Mouse (Mus musculus): ENCODE measurements around the gene Rad50.

Rad50 gene

GRCm38 (mm10) chr11:53706934-53707717, at the start of gene Rad50:
Gene Rad50, minus strand, starts transcription at chr11:53707319.
- peak; percentile 77 for DNase-seq (ENCODE audit: low spot score)

- no peak for DNase-seq (ENCODE audit: low spot score)
These were observed 48.0 kb upstream of the Rad50 start for GRCm38 (mm10) chr11:53755011-53755595.

- no peak for DNase-seq (ENCODE audit: low spot score)
These were observed 42.7 kb upstream of the Rad50 start for GRCm38 (mm10) chr11:53749716-53750352.

DNA sequence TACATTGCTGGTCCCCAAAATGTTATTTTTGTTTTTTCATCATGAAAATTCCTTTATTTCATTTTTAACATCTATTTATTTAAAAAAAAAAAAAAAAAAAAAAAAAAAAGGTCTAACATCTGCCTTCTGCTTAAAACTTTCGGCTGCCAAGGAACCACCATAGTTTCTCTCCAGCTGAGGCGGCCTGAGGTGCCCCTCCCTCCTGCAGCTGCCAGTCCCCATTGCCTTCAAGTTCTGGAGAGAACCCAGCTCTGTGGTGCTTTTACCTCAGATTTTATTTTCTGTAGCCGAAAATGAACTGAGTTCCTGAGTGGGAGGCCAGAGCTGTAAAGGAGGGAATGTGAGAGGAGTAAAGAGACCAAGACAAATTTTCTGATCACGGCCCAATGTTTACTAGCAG, 42.2 kb upstream of the Rad50 start:
- DNase-seq (ENCODE audit: low spot score) = no peak

DNA sequence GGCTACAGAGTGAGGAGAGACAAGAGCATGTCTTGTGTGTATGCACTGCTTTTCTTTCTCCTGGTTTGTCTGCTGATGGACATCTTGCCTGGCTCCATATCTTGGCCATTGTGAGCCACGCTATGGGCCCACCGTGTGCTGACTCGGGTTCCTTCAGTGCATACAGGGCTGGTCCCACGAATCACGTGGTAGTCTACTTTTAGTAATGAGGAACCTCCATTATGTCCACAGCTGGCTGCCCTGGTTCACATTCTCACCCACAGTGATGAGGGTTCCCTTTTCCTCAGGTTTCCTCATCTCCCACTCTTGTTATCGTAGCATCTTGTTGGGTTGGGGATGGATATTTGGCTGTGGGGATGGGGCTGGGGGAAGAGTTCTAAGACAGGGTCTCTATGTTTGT, 41.5 kb upstream of the Rad50 start:
- no peak for DNase-seq (ENCODE audit: low spot score)

- no peak for DNase-seq (ENCODE audit: low spot score)
These were observed 40.9 kb upstream of the Rad50 start for GRCm38 (mm10) chr11:53747985-53748384.

- DNase-seq (ENCODE audit: low spot score) = no peak
These were observed 38.1 kb upstream of the Rad50 start for GRCm38 (mm10) chr11:53745260-53745659.

DNA sequence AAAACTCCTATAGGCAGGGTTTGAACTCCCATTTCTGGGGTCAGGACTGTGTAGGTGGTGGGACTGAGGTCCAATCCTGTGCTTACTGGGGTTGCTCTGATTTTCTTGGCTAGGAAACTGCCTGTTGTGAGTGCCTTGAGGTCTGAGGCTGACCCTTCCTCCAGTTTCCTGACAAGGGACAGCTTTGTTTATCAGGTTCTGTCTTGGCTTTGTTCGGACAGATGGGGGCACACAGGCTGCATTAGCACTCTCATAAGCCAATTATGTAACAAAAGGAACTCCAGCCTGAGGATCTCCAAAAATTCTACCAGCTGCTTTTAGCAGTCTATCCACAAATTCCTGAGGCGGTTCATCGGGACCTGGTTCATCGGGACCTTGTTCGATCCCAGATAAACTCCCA, 35.2 kb upstream of the Rad50 start:
- no peak for DNase-seq (ENCODE audit: low spot score)

GRCm38 (mm10) chr11:53737573-53737946, 30.4 kb upstream of the Rad50 start:
- peak; percentile 48 for DNase-seq (ENCODE audit: low spot score)

- peak; percentile 26 for DNase-seq (ENCODE audit: low spot score)
These were observed 29.9 kb upstream of the Rad50 start for GRCm38 (mm10) chr11:53736771-53737572.

DNA sequence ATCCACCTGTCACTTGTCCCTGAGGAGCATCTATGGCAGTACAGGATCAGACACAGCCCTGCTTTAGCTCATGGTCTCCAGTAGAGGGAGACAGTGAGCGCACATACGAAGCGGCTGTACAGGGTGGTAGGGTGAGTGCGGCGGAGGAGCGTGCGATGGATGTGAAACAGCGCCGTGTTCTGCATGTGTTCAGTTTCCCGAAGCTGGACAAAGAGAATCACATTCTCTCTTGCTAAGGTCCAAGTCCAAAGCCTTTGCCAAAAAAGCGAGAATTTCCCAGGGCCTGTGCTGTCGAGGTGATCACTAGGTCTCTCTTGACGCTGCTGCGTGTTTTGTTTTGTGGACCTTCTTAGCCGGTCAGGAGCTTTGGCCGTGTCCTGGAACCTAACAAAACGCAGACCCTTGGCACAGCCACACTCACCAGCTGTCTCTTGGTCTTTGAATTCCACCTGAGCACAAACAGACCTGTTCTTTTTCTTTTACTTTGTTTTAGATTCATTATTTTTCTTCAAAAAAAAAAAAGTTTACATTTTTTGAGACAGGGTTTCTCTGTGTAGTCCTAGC, 28.6 kb upstream of the Rad50 start:
- peak; percentile 37 for DNase-seq (ENCODE audit: low spot score)

DNA sequence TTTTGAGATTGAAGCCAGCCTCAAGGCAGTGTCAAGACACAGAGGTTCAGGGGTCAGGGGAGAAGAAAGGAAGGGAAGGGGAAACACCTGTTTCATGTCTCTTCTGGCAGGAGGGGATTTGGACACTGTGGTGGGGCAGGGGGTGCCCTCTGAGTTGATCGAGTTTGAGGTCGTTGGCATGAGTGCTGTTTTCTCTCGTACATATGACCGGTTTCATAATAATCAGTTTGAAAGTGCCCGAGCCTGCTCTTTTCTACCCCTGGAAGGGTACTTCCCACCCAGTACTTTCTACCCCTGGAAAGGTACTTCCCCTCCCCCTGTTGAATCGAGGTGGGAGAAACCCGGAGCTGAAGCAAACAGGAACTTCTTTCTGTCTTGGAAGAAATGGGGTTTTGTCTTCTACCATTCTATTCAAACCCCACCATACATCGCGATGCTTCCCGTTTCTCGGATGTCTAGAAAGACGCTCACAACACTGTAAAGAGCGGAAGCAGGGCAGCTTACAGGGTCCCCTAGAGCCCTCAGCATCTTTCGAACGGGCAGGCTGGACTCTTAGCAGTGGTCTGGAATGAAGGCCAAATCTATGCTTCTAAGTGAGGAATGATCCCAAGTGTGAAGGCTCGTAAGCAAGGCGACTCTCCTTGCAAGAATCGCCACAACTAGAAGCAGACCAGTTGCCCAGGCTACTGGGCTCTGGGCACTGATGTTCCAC, 28.0 kb upstream of the Rad50 start:
- DNase-seq (ENCODE audit: low spot score) = no peak

DNA sequence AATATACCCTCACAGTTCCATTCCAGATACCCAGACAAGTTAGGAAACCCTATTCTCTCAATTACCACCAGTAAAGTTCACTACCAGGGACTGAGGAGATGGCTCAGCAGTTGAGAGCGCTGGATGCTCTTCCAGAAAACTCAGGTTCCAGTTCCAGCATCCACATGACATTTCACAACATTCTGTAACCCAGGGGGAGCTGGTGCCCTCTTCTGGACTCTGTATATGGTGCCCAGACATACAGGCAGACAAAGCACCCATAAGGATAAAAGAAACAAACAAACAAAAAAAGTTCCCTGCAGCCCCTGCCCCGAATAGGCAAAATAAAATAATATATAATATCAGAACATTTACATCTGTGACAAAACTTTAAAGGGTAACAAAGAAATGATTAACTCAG, 27.3 kb upstream of the Rad50 start:
- no peak for DNase-seq (ENCODE audit: low spot score)

DNA sequence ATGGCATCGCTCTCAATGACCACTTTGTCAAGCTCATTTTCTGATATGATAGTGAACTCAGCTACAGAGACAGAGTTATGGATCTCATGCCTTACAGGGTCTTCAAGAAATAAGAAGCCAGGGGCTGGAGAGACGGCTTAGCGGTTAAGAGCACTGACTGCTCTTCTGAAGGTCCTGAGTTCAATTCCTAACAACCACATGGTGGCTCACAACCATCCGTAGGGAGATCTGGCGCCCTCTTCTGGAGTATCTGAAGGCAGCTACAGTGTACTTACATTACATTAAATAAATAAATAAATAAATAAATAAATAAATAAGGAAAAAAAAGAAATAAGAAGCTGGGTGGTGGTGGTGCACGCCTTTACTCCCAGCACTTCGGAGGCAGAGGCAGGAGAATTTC, 26.7 kb upstream of the Rad50 start:
- DNase-seq (ENCODE audit: low spot score) = no peak

- no peak for DNase-seq (ENCODE audit: low spot score)
These were observed 25.1 kb upstream of the Rad50 start for GRCm38 (mm10) chr11:53732244-53732643.

GRCm38 (mm10) chr11:53731457-53731856, 24.3 kb upstream of the Rad50 start:
- DNase-seq (ENCODE audit: low spot score) = no peak

DNA sequence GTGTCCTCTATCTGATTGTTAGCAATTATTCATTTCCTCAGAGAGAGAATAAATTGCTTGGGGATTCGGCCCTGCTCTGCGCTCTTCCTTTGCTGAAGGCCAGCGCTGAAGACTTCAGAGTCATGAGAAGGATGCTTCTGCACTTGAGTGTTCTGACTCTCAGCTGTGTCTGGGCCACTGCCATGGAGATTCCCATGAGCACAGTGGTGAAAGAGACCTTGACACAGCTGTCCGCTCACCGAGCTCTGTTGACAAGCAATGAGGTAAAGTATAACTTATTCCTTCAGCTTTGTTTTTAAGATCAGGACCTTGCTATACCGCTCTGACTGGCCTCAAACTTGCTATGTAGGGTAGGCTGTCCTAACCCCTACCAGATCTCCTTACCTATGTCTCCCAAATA, 13.6 kb upstream of the Rad50 start, which contains the start of gene Il5:
Gene Il5 (plus strand): TSS at position 80 of the 400 bp plus-strand sequence.
- no peak for DNase-seq (ENCODE audit: low spot score)

GRCm38 (mm10) chr11:53719701-53720100, 12.6 kb upstream of the Rad50 start:
- DNase-seq (ENCODE audit: low spot score) = no peak

DNA sequence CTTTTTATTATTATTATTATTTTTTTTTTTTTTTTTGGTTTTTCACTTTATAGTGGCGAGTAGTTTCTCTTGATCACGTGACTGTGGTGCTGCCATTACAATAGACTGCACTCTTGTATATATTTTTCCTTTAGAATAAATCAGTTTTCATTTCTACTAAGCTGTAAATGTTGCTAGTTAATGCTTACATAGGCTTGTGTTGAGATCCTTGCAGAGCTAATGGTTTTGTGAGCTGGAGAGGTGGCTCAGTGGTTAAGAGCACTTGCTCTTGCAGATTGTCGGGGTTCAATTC, 545 bp upstream of the Rad50 start:
- DNase-seq (ENCODE audit: low spot score) = no peak

DNA sequence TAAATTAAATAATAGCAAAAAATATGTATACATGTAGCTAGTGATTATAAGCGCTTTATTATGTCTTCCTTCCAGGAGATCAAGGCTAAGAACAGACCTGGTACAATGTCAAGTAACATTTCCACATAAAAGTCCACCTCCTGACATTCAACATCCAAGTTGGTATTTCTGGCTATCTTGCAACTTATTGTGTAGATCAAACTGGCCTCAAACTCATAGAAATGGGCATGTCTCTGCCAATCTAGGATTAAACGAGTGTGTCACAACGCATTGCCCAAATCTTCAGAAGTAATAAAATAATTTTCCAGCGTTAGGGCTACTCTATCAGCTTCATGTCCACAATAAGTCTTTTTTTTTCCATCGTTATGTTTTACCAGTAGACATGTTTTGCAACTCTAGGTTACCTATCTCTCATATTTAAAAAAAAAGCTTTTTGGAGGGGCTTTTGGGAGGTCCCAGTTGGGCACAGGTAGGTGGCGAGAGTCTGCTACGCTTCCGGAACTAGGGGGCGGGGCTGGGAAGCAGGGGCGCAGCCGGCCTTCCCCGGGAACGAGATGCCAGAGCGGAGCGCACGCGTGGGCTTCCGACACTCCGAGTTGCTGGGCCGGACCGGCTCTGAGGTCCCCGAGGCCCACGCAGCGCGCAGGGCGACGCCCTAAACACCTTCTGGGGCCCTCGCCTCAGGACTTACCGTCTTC, 734 bp downstream of the Rad50 start:
- no peak for DNase-seq (ENCODE audit: low spot score)

- no peak for DNase-seq (ENCODE audit: low spot score)
These were observed 7.8 kb downstream of the Rad50 start for GRCm38 (mm10) chr11:53699351-53699750.

Measured in layer of hippocampus, adult 9-10 months (tissue).